Mouse (Mus musculus) C2C12 (cell line): ENCODE results near the gene Poglut1.

Experiments used
- CEBPB ChIP-seq: IDR thresholded peaks from one replicate; pipeline ENCODE4 v1.6.1; 2011; ENCODE audit warnings: low read depth, mild to moderate bottlenecking, control low read depth, moderate library complexity
- CTCF ChIP-seq: IDR thresholded peaks from one replicate; pipeline ENCODE4 v1.5.1; 2011; ENCODE audit not compliant: control insufficient read depth, insufficient read depth, insufficient read length
- FOSL1 ChIP-seq: IDR thresholded peaks from one replicate; pipeline ENCODE4 v1.8.0; 2011; ENCODE audit warnings: mild to moderate bottlenecking, low read length; ENCODE audit not compliant: poor library complexity, insufficient read depth, severe bottlenecking
- MAX ChIP-seq: IDR thresholded peaks from one replicate; pipeline ENCODE4 v1.6.1; 2011; ENCODE audit warnings: mild to moderate bottlenecking, control low read depth
- MYOD1 ChIP-seq: IDR thresholded peaks from one replicate; pipeline ENCODE4 v1.6.1; 2011; ENCODE audit warnings: low read depth; ENCODE audit not compliant: control insufficient read depth, insufficient read length
- MYOG ChIP-seq: IDR thresholded peaks from one replicate; pipeline ENCODE4 v1.6.1; 2011; ENCODE audit not compliant: control insufficient read depth, insufficient read length; ENCODE audit errors: extremely low read depth
- USF1 ChIP-seq: IDR thresholded peaks from one replicate; pipeline ENCODE4 v1.6.1; 2011; ENCODE audit warnings: low read depth, mild to moderate bottlenecking, control low read depth, moderate library complexity

- no peak for TF ChIP-seq MYOG
- TF ChIP-seq CTCF = no peak
- no peak for TF ChIP-seq MYOD1
- no peak for TF ChIP-seq MAX
- TF ChIP-seq USF1 = no peak
- TF ChIP-seq CEBPB = no peak
- no peak for TF ChIP-seq FOSL1
Observed at GRCm38 (mm10) chr16:38493890-38494289, 56.2 kb downstream of the Poglut1 start.
